Mouse (Mus musculus) MEL (cell line): ENCODE results near the gene Stac2. TPM values are rescaled to one million over a fixed set of nuclear protein-coding genes. Genes with fewer than 3 reads are reported as not detected.

Experiments used
- DNase-seq: peaks from one replicate; pipeline ENCODE4 v3.0.0; 2011; ENCODE audit warnings: low read depth, low spot score
- H3K27ac ChIP-seq: 2 replicates; pipeline ENCODE4 v1.5.1; 2012; ENCODE audit warnings: low read depth, mild to moderate bottlenecking, control low read depth, low read length, moderate library complexity; ENCODE audit not compliant: control insufficient read depth
- H3K27me3 ChIP-seq, 2 experiments: fragments of 150-350 bp in 1 of 2; sonication (generic) in 1 of 2; 2 replicates each; pipeline ENCODE4 v1.6.1; 2012; ENCODE audit warnings: low read length in 2 of 2, mild to moderate bottlenecking in 2 of 2, improper control_type of control experiment in 1 of 2, moderate library complexity in 1 of 2; ENCODE audit not compliant: insufficient read depth in 2 of 2, control insufficient read depth in 1 of 2
- H3K36me3 ChIP-seq, 2 experiments: 2 replicates each; pipeline ENCODE4 v1.6.1; 2012 to 2014; ENCODE audit warnings: low read length in 2 of 2, improper control_type of control experiment in 1 of 2, inconsistent platforms in 1 of 2, mild to moderate bottlenecking in 1 of 2; ENCODE audit not compliant: insufficient read depth in 2 of 2, control insufficient read depth in 1 of 2
- H3K4me1 ChIP-seq, 2 experiments: fragments of 150-350 bp in 1 of 2; sonication (generic) in 1 of 2; 2 replicates each; pipeline ENCODE4 v1.6.1; 2012; ENCODE audit warnings: low read length in 2 of 2, improper control_type of control experiment in 1 of 2, mild to moderate bottlenecking in 1 of 2; ENCODE audit not compliant: insufficient read depth in 2 of 2, control insufficient read depth in 1 of 2
- H3K4me3 ChIP-seq, 2 experiments: fragments of 150-350 bp in 1 of 2; sonication (generic) in 1 of 2; 2 replicates each; pipeline ENCODE4 v1.5.1; 2012; ENCODE audit warnings: low read depth in 2 of 2, low read length in 2 of 2, mild to moderate bottlenecking in 2 of 2, moderate library complexity in 2 of 2, control low read depth in 1 of 2, improper control_type of control experiment in 1 of 2; ENCODE audit not compliant: control insufficient read depth in 1 of 2, insufficient read depth in 1 of 2
- H3K79me2 ChIP-seq: 2 replicates; pipeline ENCODE4 v1.6.1; 2012; ENCODE audit warnings: mild to moderate bottlenecking, low read length, moderate library complexity; ENCODE audit not compliant: control insufficient read depth, poor library complexity, insufficient read depth
- H3K9ac ChIP-seq: 2 replicates; pipeline ENCODE4 v1.6.1; 2012; ENCODE audit warnings: low read depth, mild to moderate bottlenecking, control low read depth, low read length, moderate library complexity; ENCODE audit not compliant: control insufficient read depth, poor library complexity, severe bottlenecking
- H3K9me3 ChIP-seq: fragments of 150-350 bp; sonication (generic); replicated peaks from 2 replicates; pipeline ENCODE4 v1.6.1; 2012; ENCODE audit warnings: mild to moderate bottlenecking, low read length, improper control_type of control experiment, moderate library complexity; ENCODE audit not compliant: insufficient read depth
- BHLHE40 ChIP-seq: IDR thresholded peaks from 2 replicates; pipeline ENCODE4 v1.6.1; 2012; ENCODE audit warnings: low read depth, mild to moderate bottlenecking, inconsistent platforms, low read length, improper control_type of control experiment, borderline replicate concordance
- CHD1 ChIP-seq: IDR thresholded peaks from 2 replicates; pipeline ENCODE4 v1.6.1; 2012; ENCODE audit warnings: low read depth, mild to moderate bottlenecking, inconsistent platforms, low read length, improper control_type of control experiment
- ELF1 ChIP-seq: IDR thresholded peaks from 2 replicates; pipeline ENCODE4 v1.6.1; 2014; ENCODE audit warnings: low read depth, mild to moderate bottlenecking, inconsistent platforms, low read length, improper control_type of control experiment, moderate library complexity
- EP300 ChIP-seq, 2 experiments: IDR thresholded peaks; 2 replicates each; pipeline ENCODE4 v1.6.1; 2011; ENCODE audit warnings: improper control_type of control experiment in 2 of 2, low read length in 2 of 2, low read depth in 1 of 2, mild to moderate bottlenecking in 1 of 2
- GATA1 ChIP-seq: IDR thresholded peaks from 2 replicates; pipeline ENCODE4 v1.6.1; 2011; ENCODE audit warnings: low read depth, low read length, improper control_type of control experiment
- HCFC1 ChIP-seq: IDR thresholded peaks from 2 replicates; pipeline ENCODE4 v1.6.1; 2012; ENCODE audit warnings: low read depth, mild to moderate bottlenecking, inconsistent platforms, low read length, improper control_type of control experiment, moderate library complexity
- MAFK ChIP-seq: IDR thresholded peaks from 2 replicates; pipeline ENCODE4 v1.6.1; 2011; ENCODE audit warnings: low read depth, mild to moderate bottlenecking, low read length, improper control_type of control experiment, borderline replicate concordance
- MAZ ChIP-seq: IDR thresholded peaks from 2 replicates; pipeline ENCODE4 v1.6.1; 2012; ENCODE audit warnings: low read depth, mild to moderate bottlenecking, inconsistent platforms, low read length, improper control_type of control experiment
- MYC ChIP-seq: IDR thresholded peaks from 2 replicates; pipeline ENCODE4 v1.6.1; 2011; ENCODE audit warnings: low read depth, mild to moderate bottlenecking, low read length, improper control_type of control experiment, moderate library complexity
- NRF1 ChIP-seq: IDR thresholded peaks from 2 replicates; pipeline ENCODE4 v1.6.1; 2014; ENCODE audit warnings: low read depth, mild to moderate bottlenecking, inconsistent platforms, low read length, improper control_type of control experiment, moderate library complexity; ENCODE audit not compliant: poor library complexity, insufficient read depth, severe bottlenecking
- POLR2AphosphoS2 ChIP-seq: IDR thresholded peaks from 2 replicates; pipeline ENCODE4 v1.6.1; 2011; ENCODE audit warnings: low read length, improper control_type of control experiment
- POLR2AphosphoS5 ChIP-seq: IDR thresholded peaks from 2 replicates; pipeline ENCODE4 v1.6.1; 2012; ENCODE audit warnings: low read depth, borderline replicate concordance, mild to moderate bottlenecking, inconsistent platforms, low read length, moderate library complexity, mixed read lengths
- RAD21 ChIP-seq: IDR thresholded peaks from 2 replicates; pipeline ENCODE4 v1.6.1; 2011; ENCODE audit warnings: mild to moderate bottlenecking, low read depth, low read length, improper control_type of control experiment
- RCOR1 ChIP-seq: IDR thresholded peaks from 2 replicates; pipeline ENCODE4 v1.6.1; 2012; ENCODE audit warnings: low read depth, mild to moderate bottlenecking, inconsistent platforms, low read length, improper control_type of control experiment
- SIN3A ChIP-seq: IDR thresholded peaks from 2 replicates; pipeline ENCODE4 v1.6.1; 2012; ENCODE audit warnings: low read length, improper control_type of control experiment, inconsistent platforms
- TBP ChIP-seq: IDR thresholded peaks from 2 replicates; pipeline ENCODE4 v1.8.0; 2011; ENCODE audit warnings: low read depth, low read length, improper control_type of control experiment
- TCF12 ChIP-seq: IDR thresholded peaks from 2 replicates; pipeline ENCODE4 v1.6.1; 2014; ENCODE audit warnings: low read depth, mild to moderate bottlenecking, inconsistent platforms, low read length, improper control_type of control experiment, moderate library complexity
- UBTF ChIP-seq: IDR thresholded peaks from 2 replicates; pipeline ENCODE4 v1.6.1; 2012; ENCODE audit warnings: low read depth, mild to moderate bottlenecking, inconsistent platforms, low read length, improper control_type of control experiment, moderate library complexity, borderline replicate concordance; ENCODE audit not compliant: insufficient read depth
- USF1 ChIP-seq: IDR thresholded peaks from 2 replicates; pipeline ENCODE4 v1.6.1; 2014; ENCODE audit warnings: low read depth, mild to moderate bottlenecking, inconsistent platforms, low read length, improper control_type of control experiment, moderate library complexity
- USF2 ChIP-seq, 2 experiments: IDR thresholded peaks; 2 replicates each; pipeline ENCODE4 v1.6.1; 2011 to 2012; ENCODE audit warnings: improper control_type of control experiment in 2 of 2, low read length in 2 of 2, borderline replicate concordance in 1 of 2, inconsistent platforms in 1 of 2, low read depth in 1 of 2, mild to moderate bottlenecking in 1 of 2; ENCODE audit not compliant: insufficient read depth in 1 of 2
- ZC3H11A ChIP-seq: IDR thresholded peaks from 2 replicates; pipeline ENCODE4 v1.6.1; 2012; ENCODE audit warnings: low read depth, mild to moderate bottlenecking, inconsistent platforms, low read length, improper control_type of control experiment
- polyA plus RNA-seq, 2 experiments: library from polyadenylated mRNA; stranded (reverse) in 1 of 2; unstranded in 1 of 2; fragments of >175 nt in 1 of 2; fragments of >200 nt in 1 of 2; gene quantifications; 2 replicates each; pipeline versions ENCODE4 v1.2.1 to v1.2.4; 2012; ENCODE audit warnings: low replicate concordance in 2 of 2, low read depth in 1 of 2; ENCODE audit not compliant: insufficient read length in 2 of 2, insufficient read depth in 1 of 2, missing spikeins in 1 of 2
- total RNA-seq: library from RNA; depleted of rRNA; stranded (reverse); fragments of 300-350 nt; gene quantifications from 2 replicates; pipeline ENCODE4 v1.2.3, GENCODE M21; 2012

Stac2 gene
- total and polyA plus RNA-seq, 3 experiments, result 0.04 TPM; not detected in 2

DNA sequence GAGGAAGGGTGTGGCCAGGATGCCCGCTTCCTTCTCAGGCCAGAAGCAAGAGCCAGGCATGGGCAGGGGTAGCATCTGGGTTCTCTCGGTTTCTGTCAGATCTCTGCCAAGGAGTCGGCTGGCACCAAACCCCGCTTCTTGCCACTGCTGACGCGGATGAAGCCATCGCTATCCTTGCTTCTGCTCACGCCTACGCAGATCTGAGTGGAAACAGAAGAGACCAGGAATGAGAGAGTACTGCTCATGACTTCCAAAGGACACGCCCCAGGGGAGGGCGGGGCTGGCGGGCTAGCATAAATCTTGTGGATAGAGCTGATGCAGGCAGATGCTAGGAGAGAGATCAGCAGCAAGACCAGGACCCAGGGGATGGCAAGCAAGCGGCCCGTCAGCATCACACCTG is 15.4 kb downstream of the Stac2 start:
- H3K36me3 ChIP-seq, result no peaks in the 10 kb centered on the region
- H3K79me2 ChIP-seq, result no peaks in the 10 kb centered on the region
- TF ChIP-seq MAFK (no peak), MAZ (no peak), RCOR1 (no peak), TBP (no peak), ELF1 (no peak), ZC3H11A (no peak), BHLHE40 (no peak), RAD21 (no peak), USF2 (IDR thresholded peaks at IDR 0.05; ENCODE audit: borderline replicate concordance in 1 of 2, insufficient read depth in 1 of 2, low read depth in 1 of 2, low read length in 2 of 2) (no peak), HCFC1 (no peak), UBTF (no peak), GATA1 (no peak), NRF1 (no peak), MYC (no peak), POLR2AphosphoS2 (no peak), TCF12 (no peak)
- no peak overlapping the region for H3K9ac ChIP-seq
- no peaks in the 10 kb centered on the region for H3K9me3 ChIP-seq
- peaks cover 0 to 11% of the 10 kb centered on the region in 2 experiments; a peak in 1 of 4 replicates for H3K4me1 ChIP-seq
- no peak overlapping the region for H3K4me3 ChIP-seq
- H3K27ac ChIP-seq, result no peak overlapping the region
- peak; percentile 30 for DNase-seq
- no peaks in the 10 kb centered on the region for H3K27me3 ChIP-seq

GRCm38 (mm10) chr11:98035977-98036377 is 17.3 kb downstream of the Stac2 start:
- no peaks in the 10 kb centered on the region for H3K79me2 ChIP-seq
- no peaks in the 10 kb centered on the region for H3K9me3 ChIP-seq
- no peak overlapping the region for H3K27ac ChIP-seq
- H3K36me3 ChIP-seq, result no peaks in the 10 kb centered on the region
- TF ChIP-seq EP300 (IDR thresholded peaks at IDR 0.05; ENCODE audit: low read depth in 1 of 2, low read length in 2 of 2) (no peak), SIN3A (no peak), POLR2AphosphoS5 (no peak), USF1 (no peak), RAD21 (no peak), ZC3H11A (no peak), CHD1 (no peak)
- TF ChIP-seq, all 39 proteins: peak for 0
- H3K27me3 ChIP-seq, result no peaks in the 10 kb centered on the region
- H3K4me1 ChIP-seq, result peaks cover 0 to 4% of the 10 kb centered on the region in 2 experiments; a peak in 1 of 4 replicates
- no peak overlapping the region for H3K9ac ChIP-seq
- no peak overlapping the region for H3K4me3 ChIP-seq
- no peak for DNase-seq
